Mouse (Mus musculus) embryonic facial prominence, embryonic 15.5 days (tissue): ENCODE data around the gene Mn1. TPM values are rescaled to one million over a fixed set of nuclear protein-coding genes. Genes with fewer than 3 reads are reported as not detected.

ENCODE experiments used
- ATAC-seq: fragments of 200-750 bp; cut with Nextera tagmentation; 2 replicates; pipeline ENCODE4 v1.8.0; 2017; ENCODE audit warnings: low read depth, moderate TSS enrichment; ENCODE audit not compliant: insufficient number of reproducible peaks, low FRiP score, low TSS enrichment
- H3K27ac ChIP-seq: fragments of 300-500 bp; sonication (generic); replicated peaks from 2 replicates; pipeline ENCODE4 v1.5.1; 2015; ENCODE audit warnings: mild to moderate bottlenecking, inconsistent platforms
- H3K27me3 ChIP-seq: fragments of 300-500 bp; sonication (generic); 2 replicates; pipeline ENCODE4 v1.6.1; 2015; ENCODE audit warnings: inconsistent platforms
- H3K36me3 ChIP-seq: fragments of 300-500 bp; sonication (generic); 2 replicates; pipeline ENCODE4 v1.6.1; 2015; ENCODE audit warnings: mild to moderate bottlenecking, inconsistent platforms
- H3K4me1 ChIP-seq: fragments of 300-500 bp; sonication (generic); 2 replicates; pipeline ENCODE4 v1.6.1; 2015; ENCODE audit warnings: inconsistent platforms
- H3K4me2 ChIP-seq: fragments of 300-500 bp; sonication (generic); replicated peaks from 2 replicates; pipeline ENCODE4 v1.6.1; 2015; ENCODE audit warnings: mild to moderate bottlenecking, inconsistent platforms
- H3K4me3 ChIP-seq: fragments of 300-500 bp; sonication (generic); replicated peaks from 2 replicates; pipeline ENCODE4 v1.5.1; 2015; ENCODE audit warnings: mild to moderate bottlenecking, inconsistent platforms
- H3K9ac ChIP-seq: fragments of 300-500 bp; sonication (generic); 2 replicates; pipeline ENCODE4 v1.6.1; 2015; ENCODE audit warnings: inconsistent platforms
- H3K9me3 ChIP-seq: fragments of 300-500 bp; sonication (generic); replicated peaks from 2 replicates; pipeline ENCODE4 v1.6.1; 2016; ENCODE audit warnings: inconsistent platforms
- WGBS: fragments of 180-500 bp; shearing (Covaris S2); methylation state at CpG from one replicate; pipeline ENCODE4 v1.1.7; 2015; 5-methylcytosine and 5-hydroxymethylcytosine counted together
- polyA plus RNA-seq: library from polyadenylated mRNA; unstranded; fragments of >200 nt; fragmentation: Nextera tagmentation; extraction: Ambion mirVana; gene quantifications from 2 replicates; pipeline ENCODE4 v1.2.1, GENCODE M21; 2015

Mn1 gene
- polyA plus RNA-seq, 1 experiment from 2014 or later = 39.3 TPM

DNA sequence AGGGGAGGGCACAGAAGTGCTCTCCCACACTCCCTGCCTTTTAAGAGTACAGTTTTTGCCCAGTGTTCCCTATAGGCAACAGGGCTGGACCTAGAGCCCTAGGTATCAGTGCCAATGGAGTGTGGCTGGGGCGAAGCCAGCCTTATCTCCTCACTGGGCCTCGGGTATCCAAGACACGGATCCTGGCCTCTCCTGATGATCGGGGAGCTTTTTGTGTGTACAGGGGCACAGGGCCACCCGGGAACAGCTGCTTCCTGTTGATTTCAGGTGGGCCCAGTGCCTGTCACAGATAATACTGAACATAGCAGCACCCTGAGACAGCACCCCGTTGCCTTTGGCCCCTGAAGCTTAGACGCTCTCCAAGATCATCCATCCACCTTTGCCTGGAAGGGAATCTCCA lies 19.1 kb downstream of the Mn1 start:
- Histone ChIP-seq H3K4me2 (no peak overlapping the region), H3K27ac (no peak overlapping the region), H3K9me3 (no peaks in the 10 kb centered on the region), H3K4me1 (peaks cover 68% of the 10 kb centered on the region), H3K4me3 (no peak overlapping the region), H3K27me3 (no peaks in the 10 kb centered on the region), H3K9ac (no peak overlapping the region), H3K36me3 (0 out of 2 replicates have a peak, but pooled peaks cover 3% of the 10 kb centered on the region)
- WGBS = 82% methylated on average over 7 of the region's 7 CpGs
- ATAC-seq = no peak

DNA sequence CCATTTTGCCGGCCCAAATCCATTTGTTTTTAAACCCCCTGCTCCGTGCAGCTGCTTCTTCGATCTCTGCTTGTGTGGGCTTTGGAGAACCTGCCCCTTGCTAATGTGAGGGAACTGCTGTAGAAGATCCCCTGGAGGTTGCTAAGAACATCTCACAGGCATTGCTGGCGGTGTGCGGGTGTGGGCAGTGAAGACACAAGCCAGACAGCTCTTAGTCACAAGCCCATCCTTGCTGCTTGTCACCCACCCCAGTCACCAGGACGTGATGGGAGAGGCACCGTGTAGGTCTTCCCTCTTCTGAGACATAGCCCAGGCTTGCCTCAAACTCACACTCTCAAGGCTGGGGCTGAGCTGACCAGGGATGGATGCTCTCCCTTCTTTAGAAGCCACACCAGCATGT lies 20.0 kb downstream of the Mn1 start:
- no peak overlapping the region for H3K4me2 ChIP-seq
- H3K36me3 ChIP-seq = peaks cover 9% of the 10 kb centered on the region; the same call in 1 of the 2 replicates
- no peak overlapping the region for H3K9ac ChIP-seq
- H3K27me3 ChIP-seq = no peaks in the 10 kb centered on the region
- ATAC-seq = no peak
- no peak overlapping the region for H3K4me3 ChIP-seq
- H3K4me1 ChIP-seq = peaks cover 59% of the 10 kb centered on the region
- WGBS = 64% methylated on average over 7 of the region's 7 CpGs
- no peaks in the 10 kb centered on the region for H3K9me3 ChIP-seq
- H3K27ac ChIP-seq = no peak overlapping the region

GRCm38 (mm10) chr5:111438336-111438735 lies 21.2 kb downstream of the Mn1 start:
- H3K27ac ChIP-seq = no peak overlapping the region
- ATAC-seq = no peak
- no peak overlapping the region for H3K4me2 ChIP-seq
- peaks cover 15% of the 10 kb centered on the region; the same call in 1 of the 2 replicates for H3K36me3 ChIP-seq
- no peaks in the 10 kb centered on the region for H3K9me3 ChIP-seq
- H3K4me1 ChIP-seq = peaks cover 48% of the 10 kb centered on the region
- no peaks in the 10 kb centered on the region for H3K27me3 ChIP-seq
- WGBS = 79% methylated on average over 3 of the region's 3 CpGs
- no peak overlapping the region for H3K9ac ChIP-seq
- H3K4me3 ChIP-seq = no peak overlapping the region

DNA sequence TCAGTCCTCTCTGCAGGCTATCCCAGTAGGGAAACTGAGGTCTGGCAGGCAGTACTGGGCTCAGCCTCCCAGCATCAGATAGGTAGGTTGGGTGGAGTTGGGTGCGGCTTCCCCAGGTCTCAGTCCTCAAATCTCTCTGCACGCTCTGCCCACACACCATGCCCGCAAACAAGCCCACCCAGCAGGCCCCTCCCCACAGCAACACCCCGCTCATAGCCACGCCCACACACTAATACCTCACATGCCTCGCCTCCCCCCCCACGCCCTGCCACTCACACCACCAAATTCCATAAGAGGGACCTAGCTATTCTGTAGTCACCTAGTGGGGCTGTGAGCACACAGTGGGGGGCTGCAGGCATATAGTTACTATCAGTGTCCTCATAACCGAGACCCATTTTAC lies 21.7 kb downstream of the Mn1 start:
- peaks cover 44% of the 10 kb centered on the region for H3K4me1 ChIP-seq
- H3K27me3 ChIP-seq = no peaks in the 10 kb centered on the region
- no peak for ATAC-seq
- WGBS = 85% methylated on average over 8 of the region's 8 CpGs
- no peak overlapping the region for H3K9ac ChIP-seq
- H3K27ac ChIP-seq = no peak overlapping the region
- peaks cover 15% of the 10 kb centered on the region; the same call in 1 of the 2 replicates for H3K36me3 ChIP-seq
- H3K9me3 ChIP-seq = no peaks in the 10 kb centered on the region
- no peak overlapping the region for H3K4me3 ChIP-seq
- no peak overlapping the region for H3K4me2 ChIP-seq

- no peak overlapping the region for H3K9ac ChIP-seq
- 79% methylated on average over 4 of the region's 4 CpGs for WGBS
- no peaks in the 10 kb centered on the region for H3K27me3 ChIP-seq
- peaks cover 15% of the 10 kb centered on the region; the same call in 1 of the 2 replicates for H3K36me3 ChIP-seq
- no peak overlapping the region for H3K4me2 ChIP-seq
- ATAC-seq = no peak
- peaks cover 38% of the 10 kb centered on the region for H3K4me1 ChIP-seq
- H3K9me3 ChIP-seq = no peaks in the 10 kb centered on the region
- no peak overlapping the region for H3K4me3 ChIP-seq
- no peak overlapping the region for H3K27ac ChIP-seq
Observed at GRCm38 (mm10) chr5:111440264-111440663, 23.1 kb downstream of the Mn1 start.

GRCm38 (mm10) chr5:111442151-111442871 lies 25.1 kb downstream of the Mn1 start:
- 79% methylated on average over 11 of the region's 11 CpGs for WGBS

GRCm38 (mm10) chr5:111443636-111444035 lies 26.5 kb downstream of the Mn1 start:
- WGBS = 84% methylated on average over 3 of the region's 3 CpGs
- no peaks in the 10 kb centered on the region for H3K9me3 ChIP-seq
- no peak overlapping the region for H3K4me2 ChIP-seq
- H3K36me3 ChIP-seq = peaks cover 21% of the 10 kb centered on the region; the same call in 1 of the 2 replicates
- H3K4me1 ChIP-seq = peaks cover 14% of the 10 kb centered on the region; the same call in 1 of the 2 replicates
- no peak overlapping the region for H3K9ac ChIP-seq
- no peak overlapping the region for H3K27ac ChIP-seq
- H3K27me3 ChIP-seq = no peaks in the 10 kb centered on the region
- no peak for ATAC-seq
- no peak overlapping the region for H3K4me3 ChIP-seq

More at GRCm38 (mm10) chr5:111442151-111442871, 25.1 kb downstream of the Mn1 start:
- H3K27ac ChIP-seq = no peak overlapping the region
- no peak for ATAC-seq
- peaks cover 18% of the 10 kb centered on the region; the same call in 1 of the 2 replicates for H3K36me3 ChIP-seq
- no peaks in the 10 kb centered on the region for H3K27me3 ChIP-seq
- no peak overlapping the region for H3K4me2 ChIP-seq
- H3K4me3 ChIP-seq = no peak overlapping the region
- no peaks in the 10 kb centered on the region for H3K9me3 ChIP-seq
- peaks cover 20% of the 10 kb centered on the region; the same call in 1 of the 2 replicates for H3K4me1 ChIP-seq
- no peak overlapping the region for H3K9ac ChIP-seq

GRCm38 (mm10) chr5:111444361-111444760 lies 27.2 kb downstream of the Mn1 start:
- H3K4me2 ChIP-seq = no peak overlapping the region
- peaks cover 15% of the 10 kb centered on the region; the same call in 1 of the 2 replicates for H3K4me1 ChIP-seq
- no peak overlapping the region for H3K27ac ChIP-seq
- no peak overlapping the region for H3K4me3 ChIP-seq
- H3K9me3 ChIP-seq = no peaks in the 10 kb centered on the region
- WGBS = 79% methylated on average over 4 of the region's 4 CpGs
- H3K36me3 ChIP-seq = peaks cover 22% of the 10 kb centered on the region; the same call in 1 of the 2 replicates
- no peaks in the 10 kb centered on the region for H3K27me3 ChIP-seq
- H3K9ac ChIP-seq = no peak overlapping the region
- no peak for ATAC-seq

DNA sequence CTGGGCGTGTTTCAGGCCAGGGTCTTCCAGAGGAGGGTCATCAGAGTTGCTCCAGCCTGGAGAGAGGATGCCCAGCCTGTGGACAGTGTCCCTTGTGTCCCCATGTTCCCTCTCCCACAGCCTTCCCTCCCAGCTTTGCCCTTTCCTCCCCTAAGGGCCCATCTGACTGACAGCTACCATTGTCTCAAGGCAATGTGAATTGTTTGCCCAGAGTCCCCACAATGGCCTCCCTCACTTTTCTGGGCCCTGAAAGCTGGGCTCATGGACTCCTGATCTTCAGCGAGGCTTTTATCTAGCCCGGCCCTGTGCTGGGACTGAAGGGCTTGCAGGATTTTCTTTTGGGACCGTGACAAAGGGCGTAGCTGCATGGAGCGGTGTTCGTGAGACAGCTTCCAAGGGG lies 29.5 kb downstream of the Mn1 start:
- no peak overlapping the region for H3K27ac ChIP-seq
- peaks cover 20% of the 10 kb centered on the region; the same call in 1 of the 2 replicates for H3K4me1 ChIP-seq
- H3K9ac ChIP-seq = no peak overlapping the region
- H3K36me3 ChIP-seq = peaks cover 22% of the 10 kb centered on the region; the same call in 1 of the 2 replicates
- H3K4me2 ChIP-seq = no peak overlapping the region
- H3K27me3 ChIP-seq = no peaks in the 10 kb centered on the region
- no peak overlapping the region for H3K4me3 ChIP-seq
- WGBS = 62% methylated on average over 7 of the region's 7 CpGs
- no peak for ATAC-seq
- H3K9me3 ChIP-seq = no peaks in the 10 kb centered on the region

- Histone ChIP-seq H3K36me3 (peaks cover 17% of the 10 kb centered on the region; the same call in 1 of the 2 replicates), H3K4me3 (no peak overlapping the region), H3K9me3 (no peaks in the 10 kb centered on the region), H3K27ac (no peak overlapping the region), H3K9ac (no peak overlapping the region), H3K27me3 (no peaks in the 10 kb centered on the region), H3K4me1 (peaks cover 15% of the 10 kb centered on the region; the same call in 1 of the 2 replicates), H3K4me2 (no peak overlapping the region)
- ATAC-seq = no peak
- 60% methylated on average over 8 of the region's 8 CpGs for WGBS
Observed at GRCm38 (mm10) chr5:111449700-111450099, 32.5 kb downstream of the Mn1 start.

DNA sequence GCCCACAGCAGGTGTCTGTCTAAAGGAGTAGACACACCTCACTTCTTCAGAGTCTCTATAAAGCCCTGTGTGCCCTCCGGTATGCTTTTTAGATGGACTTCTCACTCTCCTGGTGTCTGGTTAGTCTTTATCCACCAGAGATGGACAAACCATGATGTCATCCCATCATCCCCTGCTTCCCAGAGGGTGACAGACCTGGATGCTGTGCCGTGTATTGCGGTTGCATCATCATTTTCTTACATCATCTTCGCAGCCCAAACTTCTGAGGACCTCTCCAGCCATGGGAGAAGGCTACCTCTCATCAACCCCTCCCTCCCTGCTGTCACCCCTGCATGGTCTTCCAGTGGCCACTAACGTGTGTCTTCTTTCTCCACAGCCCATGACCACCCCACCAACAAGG lies 37.1 kb downstream of the Mn1 start:
- ATAC-seq = no peak

More for the DNA sequence above, 37.1 kb downstream of the Mn1 start:
- Histone ChIP-seq H3K36me3 (peaks cover 44% of the 10 kb centered on the region), H3K27ac (no peak overlapping the region), H3K9me3 (no peaks in the 10 kb centered on the region), H3K9ac (no peak overlapping the region), H3K4me1 (peaks cover 9% of the 10 kb centered on the region; the same call in 1 of the 2 replicates), H3K27me3 (no peaks in the 10 kb centered on the region), H3K4me3 (no peak overlapping the region), H3K4me2 (no peak overlapping the region)
- WGBS = 82% methylated on average over 5 of the region's 5 CpGs
